Mouse (Mus musculus) forebrain, embryonic 15.5 days (tissue): Measurements from ENCODE around the gene Ankrd7. TPM values are rescaled to one million over a fixed set of nuclear protein-coding genes. Genes with fewer than 3 reads are reported as not detected.

Source experiments
- ATAC-seq: fragments of 200-750 bp; cut with Nextera tagmentation; replicated peaks from 2 replicates; pipeline ENCODE4 v1.8.0; 2017; ENCODE audit warnings: mild to moderate bottlenecking, moderate TSS enrichment, moderate library complexity
- H3K27ac ChIP-seq: fragments of 300-500 bp; sonication (generic); replicated peaks from 2 replicates; pipeline ENCODE4 v1.5.1; 2015; ENCODE audit warnings: mild to moderate bottlenecking, inconsistent platforms
- H3K27me3 ChIP-seq: fragments of 300-500 bp; sonication (generic); 2 replicates; pipeline ENCODE4 v1.6.1; 2015; ENCODE audit warnings: inconsistent platforms
- H3K36me3 ChIP-seq: fragments of 300-500 bp; sonication (generic); 2 replicates; pipeline ENCODE4 v1.6.1; 2015; ENCODE audit warnings: mild to moderate bottlenecking, inconsistent platforms
- H3K4me1 ChIP-seq: fragments of 300-500 bp; sonication (generic); 2 replicates; pipeline ENCODE4 v1.6.1; 2015; ENCODE audit warnings: inconsistent platforms
- H3K4me2 ChIP-seq: fragments of 300-500 bp; sonication (generic); replicated peaks from 2 replicates; pipeline ENCODE4 v1.6.1; 2015; ENCODE audit warnings: mild to moderate bottlenecking, inconsistent platforms
- H3K4me3 ChIP-seq: fragments of 300-500 bp; sonication (generic); 2 replicates; pipeline ENCODE4 v1.5.1; 2015; ENCODE audit warnings: mild to moderate bottlenecking, inconsistent platforms
- H3K9ac ChIP-seq: fragments of 300-500 bp; sonication (generic); replicated peaks from 2 replicates; pipeline ENCODE4 v1.6.1; 2015; ENCODE audit warnings: mild to moderate bottlenecking, inconsistent platforms
- H3K9me3 ChIP-seq: fragments of 300-500 bp; sonication (generic); 2 replicates; pipeline ENCODE4 v1.6.1; 2016; ENCODE audit warnings: inconsistent platforms
- WGBS: fragments of 180-500 bp; shearing (Covaris S2); methylation state at CpG from one replicate; pipeline ENCODE4 v1.1.7; 2015; ENCODE audit warnings: mixed read lengths; 5-methylcytosine and 5-hydroxymethylcytosine counted together
- polyA plus RNA-seq: library from polyadenylated mRNA; unstranded; fragments of >200 nt; fragmentation: Nextera tagmentation; extraction: Ambion mirVana; gene quantifications from 2 replicates; pipeline ENCODE4 v1.2.1, GENCODE M21; 2015

The Ankrd7 gene
- polyA plus RNA-seq, 1 experiment from 2014 or later: 0.24 TPM

DNA sequence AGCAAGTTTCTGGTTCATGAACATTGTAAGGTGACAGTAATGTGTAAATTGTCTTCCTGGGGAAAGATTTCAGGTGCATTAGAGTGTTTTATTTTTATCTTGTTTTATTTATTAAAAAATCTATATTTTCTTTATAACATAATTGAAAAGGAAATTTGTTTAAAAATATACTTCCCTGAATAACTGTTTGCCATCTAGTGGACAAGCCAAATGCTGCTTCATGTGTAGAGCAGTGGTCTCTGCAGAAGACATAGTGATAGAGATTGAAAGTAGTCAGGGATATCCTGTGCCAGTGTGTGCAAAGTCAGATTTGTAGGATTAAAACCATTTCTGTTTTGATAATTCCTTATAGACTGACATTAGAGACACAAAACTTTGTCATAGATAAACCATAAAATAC lies 28.0 kb downstream of the Ankrd7 start:
- no peak overlapping the region for H3K4me3 ChIP-seq
- H3K4me2 ChIP-seq: no peak overlapping the region
- ATAC-seq: no peak
- H3K9me3 ChIP-seq: no peaks in the 10 kb centered on the region
- no peak overlapping the region for H3K27ac ChIP-seq
- no peaks in the 10 kb centered on the region for H3K36me3 ChIP-seq
- no peak overlapping the region for H3K9ac ChIP-seq
- H3K27me3 ChIP-seq: no peaks in the 10 kb centered on the region
- no peaks in the 10 kb centered on the region for H3K4me1 ChIP-seq

DNA sequence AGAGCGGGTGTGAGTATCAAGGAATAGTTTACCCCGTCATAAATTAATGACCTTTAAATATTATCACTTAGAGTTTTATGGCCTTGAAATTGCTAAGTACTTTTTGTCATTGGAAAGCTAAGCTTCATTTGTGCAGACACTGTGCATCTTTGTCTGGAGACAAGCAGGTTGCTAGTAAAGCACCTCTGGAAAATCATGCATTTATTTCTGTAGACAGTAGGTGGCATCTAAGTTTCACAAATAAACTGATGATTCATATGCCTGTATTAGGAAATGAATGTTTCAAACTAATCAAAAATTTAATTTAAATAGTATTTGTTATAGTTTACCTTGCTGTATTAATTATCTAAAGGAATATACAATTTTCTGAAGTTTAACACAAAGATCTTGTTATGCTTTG lies 41.1 kb downstream of the Ankrd7 start:
- WGBS: 92% methylated on average over 2 of the region's 2 CpGs
- Histone ChIP-seq H3K9ac (no peak overlapping the region), H3K36me3 (no peaks in the 10 kb centered on the region), H3K4me1 (no peaks in the 10 kb centered on the region), H3K27ac (no peak overlapping the region), H3K27me3 (no peaks in the 10 kb centered on the region), H3K4me3 (no peak overlapping the region), H3K4me2 (no peak overlapping the region), H3K9me3 (no peaks in the 10 kb centered on the region)
- no peak; the same call in 1 of the 2 replicates for ATAC-seq

DNA sequence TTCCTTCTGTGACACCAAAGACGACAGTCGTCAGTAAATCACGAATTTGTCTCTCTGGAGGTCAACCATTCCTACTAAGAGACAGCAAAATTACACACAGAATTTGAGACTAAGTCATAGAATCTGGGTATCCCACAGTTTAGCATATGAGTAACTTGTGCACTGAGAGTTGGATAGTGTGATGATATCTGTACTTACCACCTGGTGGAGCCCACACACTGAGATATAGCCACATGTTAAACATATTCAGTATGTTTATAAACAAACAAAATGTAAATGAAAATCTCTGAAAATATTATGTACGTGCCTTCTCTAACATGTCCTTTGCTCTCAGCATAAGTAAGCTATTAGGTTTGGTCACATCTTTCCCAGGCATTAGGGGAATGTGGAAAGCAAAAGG lies 47.1 kb downstream of the Ankrd7 start:
- no peak overlapping the region for H3K4me3 ChIP-seq
- H3K36me3 ChIP-seq: no peaks in the 10 kb centered on the region
- ATAC-seq: no peak; the same call in 1 of the 2 replicates
- H3K27me3 ChIP-seq: no peaks in the 10 kb centered on the region
- H3K9ac ChIP-seq: no peak overlapping the region
- no peak overlapping the region for H3K27ac ChIP-seq
- WGBS: 77% methylated on average over 4 of the region's 4 CpGs
- H3K4me2 ChIP-seq: no peak overlapping the region
- peaks cover 6% of the 10 kb centered on the region; the same call in 1 of the 2 replicates for H3K4me1 ChIP-seq
- no peaks in the 10 kb centered on the region for H3K9me3 ChIP-seq

DNA sequence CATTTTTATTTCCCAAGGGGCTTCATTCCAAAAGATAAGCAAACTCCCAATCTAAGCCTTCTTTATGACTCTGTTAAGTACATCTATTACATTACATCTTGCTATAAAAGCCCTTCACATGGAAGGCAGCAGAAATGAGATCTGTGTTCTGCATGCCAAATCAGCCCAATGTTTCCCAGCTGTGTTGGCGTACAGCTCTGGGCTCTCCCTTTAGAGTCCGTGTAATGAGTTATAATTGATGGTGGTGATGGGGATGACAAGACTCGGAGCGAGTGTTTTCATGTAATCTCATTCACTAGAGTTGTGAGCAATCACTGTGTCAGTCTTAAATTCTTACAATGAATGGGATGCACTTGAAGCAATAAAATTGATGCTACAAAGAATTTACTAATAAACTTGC lies 49.9 kb downstream of the Ankrd7 start:
- Histone ChIP-seq H3K27me3 (no peaks in the 10 kb centered on the region), H3K9me3 (no peaks in the 10 kb centered on the region), H3K4me2 (no peak overlapping the region), H3K4me3 (no peak overlapping the region), H3K9ac (no peak overlapping the region), H3K36me3 (no peaks in the 10 kb centered on the region), H3K27ac (no peak overlapping the region), H3K4me1 (peaks cover 6% of the 10 kb centered on the region; the same call in 1 of the 2 replicates)
- ATAC-seq: peak; percentile 91
- WGBS: 45% methylated on average over 4 of the region's 4 CpGs

DNA sequence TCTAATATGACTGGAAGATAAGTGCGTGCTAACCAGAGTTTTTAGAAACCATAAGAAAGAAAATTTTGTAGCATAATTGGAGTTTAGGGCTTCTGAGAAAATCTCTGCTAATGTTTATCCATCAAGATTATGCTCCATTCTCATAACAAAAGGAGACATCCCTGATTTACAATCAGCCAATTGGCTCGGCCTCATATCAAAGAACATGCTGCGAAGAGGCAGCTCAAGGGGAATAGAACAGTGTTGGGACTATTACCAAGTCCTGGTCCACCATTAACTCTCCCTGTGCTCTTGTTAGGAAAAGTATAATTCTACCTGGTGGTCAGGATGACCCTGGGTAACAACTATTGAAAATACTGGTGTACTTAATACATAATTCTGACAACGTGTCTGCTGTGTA lies 50.4 kb downstream of the Ankrd7 start:
- Histone ChIP-seq H3K27ac (no peak overlapping the region), H3K4me3 (no peak overlapping the region), H3K4me2 (no peak overlapping the region), H3K9me3 (no peaks in the 10 kb centered on the region), H3K4me1 (peaks cover 6% of the 10 kb centered on the region; the same call in 1 of the 2 replicates), H3K36me3 (no peaks in the 10 kb centered on the region), H3K27me3 (no peaks in the 10 kb centered on the region), H3K9ac (no peak overlapping the region)
- WGBS: 66% methylated on average over 4 of the region's 4 CpGs
- peak; percentile 63 for ATAC-seq

Other genes starting within 250 kb of the Ankrd7 start
- gene Lsm8, start 17.7 kb upstream of the Ankrd7 start, polyA plus RNA-seq: 184 and 191 TPM in 2 replicates